In the genomic region with DNA sequence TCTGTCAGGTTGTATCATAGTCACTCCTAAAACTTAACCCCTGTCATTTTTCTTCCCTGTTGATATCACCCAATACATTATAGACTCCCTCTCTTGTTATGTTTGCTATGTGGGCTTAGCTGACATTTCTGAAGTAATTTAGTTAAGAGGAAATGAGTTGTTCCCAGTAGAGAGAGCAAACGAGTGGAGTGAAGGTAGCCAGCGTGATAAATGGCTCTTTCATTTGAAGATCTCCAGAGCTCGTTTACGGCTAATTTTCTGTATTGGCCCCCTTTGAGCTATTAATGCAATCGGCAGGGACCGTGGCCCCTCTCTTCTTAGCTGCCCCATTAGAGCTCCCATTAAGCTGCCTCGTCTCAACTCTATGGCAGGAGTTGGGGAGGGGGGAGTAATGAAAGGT, we compare ENCODE assay signal across 25 mouse cellular contexts. TPM values are rescaled to one million over a fixed set of nuclear protein-coding genes. Genes with fewer than 3 reads are reported as not detected.
A peak's percentile ranks its signal among the peaks of the same experiment; 100 is the strongest.
DNase-seq lines count a peak whose midpoint lies in the region; ATAC-seq and TF ChIP-seq lines count a peak whose summit lies in the region.
"Had no signal": no experiment of that assay in that cellular context is flagged by ENCODE, and none has a peak within 500 bp of the region (broad histone marks: within the 10 kb centered on the region; RNA-seq: fewer than 3 reads in every experiment).

No protein-coding gene starts in this region.

- H3K9ac ChIP-seq in forebrain, embryonic 12.5 days, result no peak overlapping the region
- H3K9ac ChIP-seq in forebrain, embryonic 13.5 days, result no peak overlapping the region
- no peak overlapping the region for H3K9ac ChIP-seq in embryonic facial prominence, embryonic 14.5 days (ENCODE audit: low read depth, low read length)
- H3K9ac ChIP-seq in limb, embryonic 14.5 days (ENCODE audit: low read depth, low read length, severe bottlenecking), result no peak overlapping the region
- no peak overlapping the region for H3K9ac ChIP-seq in heart, embryonic 12.5 days
- H3K9ac ChIP-seq in liver, embryonic 11.5 days (ENCODE audit: low read depth, low read length), result no peak overlapping the region
- H3K9ac ChIP-seq: liver, embryonic 12.5 days; midbrain, embryonic 12.5 days had no signal

- H3K27ac ChIP-seq in forebrain, embryonic 12.5 days, result no peak overlapping the region
- no peak overlapping the region for H3K27ac ChIP-seq in forebrain, embryonic 13.5 days
- no peak overlapping the region for H3K27ac ChIP-seq in embryonic facial prominence, embryonic 14.5 days (replicated peaks; ENCODE audit: low read depth, low read length)
- no peak overlapping the region for H3K27ac ChIP-seq in limb, embryonic 14.5 days (replicated peaks; ENCODE audit: low read depth, low read length)
- no peak overlapping the region for H3K27ac ChIP-seq in heart, embryonic 12.5 days (ENCODE audit: poor library complexity, severe bottlenecking)
- H3K27ac ChIP-seq in liver, embryonic 11.5 days (ENCODE audit: low read depth, low read length), result no peak overlapping the region
- H3K27ac ChIP-seq: gastrocnemius, adult 2 months; layer of hippocampus, adult 2 months; liver, embryonic 12.5 days; midbrain, embryonic 12.5 days; stomach, postnatal 0 days had no signal

- H3K4me3 ChIP-seq in forebrain, embryonic 12.5 days (replicated peaks), result no peak overlapping the region
- no peak overlapping the region for H3K4me3 ChIP-seq in forebrain, embryonic 13.5 days
- H3K4me3 ChIP-seq in embryonic facial prominence, embryonic 14.5 days (ENCODE audit: low read depth, low read length), result no peak overlapping the region
- no peak overlapping the region for H3K4me3 ChIP-seq in limb, embryonic 14.5 days (replicated peaks; ENCODE audit: low read length)
- no peak overlapping the region for H3K4me3 ChIP-seq in heart, embryonic 12.5 days
- H3K4me3 ChIP-seq in liver, embryonic 11.5 days (ENCODE audit: low read depth, low read length), result no peak overlapping the region
- H3K4me3 ChIP-seq: gastrocnemius, adult 2 months; layer of hippocampus, adult 2 months; liver, embryonic 12.5 days; midbrain, embryonic 12.5 days had no signal

- H3K27me3 ChIP-seq in forebrain, embryonic 12.5 days, result peaks cover 87% of the 10 kb centered on the region
- H3K27me3 ChIP-seq in forebrain, embryonic 13.5 days, result peaks cover 97% of the 10 kb centered on the region
- H3K27me3 ChIP-seq in embryonic facial prominence, embryonic 14.5 days (replicated peaks; ENCODE audit: control insufficient read depth, insufficient read depth, low read length), result peaks cover 93% of the 10 kb centered on the region
- peaks cover 85% of the 10 kb centered on the region for H3K27me3 ChIP-seq in limb, embryonic 14.5 days (ENCODE audit: control insufficient read depth, insufficient read depth, low read length)
- H3K27me3 ChIP-seq in heart, embryonic 12.5 days (replicated peaks), result peaks cover 83% of the 10 kb centered on the region
- peaks cover 87% of the 10 kb centered on the region for H3K27me3 ChIP-seq in liver, embryonic 11.5 days (replicated peaks; ENCODE audit: control insufficient read depth, insufficient read depth, low read length)

- no peaks in the 10 kb centered on the region for H3K9me3 ChIP-seq in forebrain, embryonic 12.5 days
- H3K9me3 ChIP-seq in forebrain, embryonic 13.5 days (replicated peaks), result no peaks in the 10 kb centered on the region
- H3K9me3 ChIP-seq in embryonic facial prominence, embryonic 14.5 days (ENCODE audit: control insufficient read depth, low read length), result no peaks in the 10 kb centered on the region
- H3K9me3 ChIP-seq in limb, embryonic 14.5 days (ENCODE audit: control insufficient read depth, low read length), result no peaks in the 10 kb centered on the region
- H3K9me3 ChIP-seq in heart, embryonic 12.5 days (replicated peaks), result no peaks in the 10 kb centered on the region
- H3K9me3 ChIP-seq in liver, embryonic 11.5 days (ENCODE audit: control insufficient read depth, low read length), result no peaks in the 10 kb centered on the region
- H3K9me3 ChIP-seq: liver, embryonic 12.5 days; midbrain, embryonic 12.5 days had no signal

- no peak for TF ChIP-seq POLR2A in brain, embryonic 14.5 days (IDR thresholded peaks at IDR 0.05; ENCODE audit: borderline replicate concordance, extremely low read depth, insufficient read depth, insufficient read length, poor library complexity, severe bottlenecking)
- TF ChIP-seq POLR2A in limb, embryonic 14.5 days (IDR thresholded peaks at IDR 0.05; ENCODE audit: borderline replicate concordance, extremely low read depth, insufficient read depth, insufficient read length), result no peak

- H3K4me1 ChIP-seq in forebrain, embryonic 12.5 days, result no peaks in the 10 kb centered on the region; the same call in 1 of the 2 replicates
- no peaks in the 10 kb centered on the region for H3K4me1 ChIP-seq in forebrain, embryonic 13.5 days
- no peaks in the 10 kb centered on the region for H3K4me1 ChIP-seq in embryonic facial prominence, embryonic 14.5 days (ENCODE audit: control insufficient read depth, insufficient read depth, low read length)
- H3K4me1 ChIP-seq in limb, embryonic 14.5 days (ENCODE audit: control insufficient read depth, insufficient read depth, low read length), result no peaks in the 10 kb centered on the region
- H3K4me1 ChIP-seq in heart, embryonic 12.5 days (replicated peaks), result no peaks in the 10 kb centered on the region
- H3K4me1 ChIP-seq in liver, embryonic 11.5 days (replicated peaks; ENCODE audit: control insufficient read depth, insufficient read depth, low read length), result no peaks in the 10 kb centered on the region
- H3K4me1 ChIP-seq: liver, embryonic 12.5 days; midbrain, embryonic 12.5 days had no signal

- WGBS in forebrain, embryonic 12.5 days, result 3% methylated on average over 7 of the region's 7 CpGs
- under 1% methylated on average over 7 of the region's 7 CpGs for WGBS in forebrain, embryonic 13.5 days
- 5% methylated on average over 7 of the region's 7 CpGs for WGBS in embryonic facial prominence, embryonic 14.5 days
- 2% methylated on average over 7 of the region's 7 CpGs for WGBS in limb, embryonic 14.5 days
- WGBS in heart, embryonic 12.5 days, result 0% methylated on average over 7 of the region's 7 CpGs
- WGBS in liver, embryonic 11.5 days, result 4% methylated on average over 7 of the region's 7 CpGs

- peak; percentile 37 for DNase-seq in brain, embryonic 14.5 days (ENCODE audit: low read depth)
- no peak for DNase-seq in embryonic facial prominence, embryonic 14.5 days (ENCODE audit: low spot score)
- no peak for DNase-seq in limb, embryonic 14.5 days (ENCODE audit: low spot score)
- no peak for DNase-seq in lung, postnatal 10 days
- no peak for DNase-seq in liver, embryonic 11.5 days (ENCODE audit: low spot score)
- DNase-seq: adrenal gland, postnatal 36 days; B cell, adult 2 months; cerebellum, adult 2 months; gastrocnemius, adult 2 months; heart, postnatal 14 days; kidney, adult 8-10 months; kidney, postnatal 14 days; layer of hippocampus, postnatal 36 days; lung, adult 2 months; lung, postnatal 4 days; right cerebral cortex, adult 18-20 months had no signal

- H3K36me3 ChIP-seq in forebrain, embryonic 12.5 days (replicated peaks), result no peaks in the 10 kb centered on the region
- no peaks in the 10 kb centered on the region for H3K36me3 ChIP-seq in forebrain, embryonic 13.5 days (ENCODE audit: poor library complexity, severe bottlenecking)
- no peaks in the 10 kb centered on the region for H3K36me3 ChIP-seq in embryonic facial prominence, embryonic 14.5 days (ENCODE audit: control insufficient read depth, insufficient read depth, low read length)
- no peaks in the 10 kb centered on the region for H3K36me3 ChIP-seq in limb, embryonic 14.5 days (ENCODE audit: control insufficient read depth, insufficient read depth, low read length)
- no peaks in the 10 kb centered on the region for H3K36me3 ChIP-seq in heart, embryonic 12.5 days
- H3K36me3 ChIP-seq in liver, embryonic 11.5 days (ENCODE audit: control insufficient read depth, insufficient read depth, low read length), result no peaks in the 10 kb centered on the region
- H3K36me3 ChIP-seq: liver, embryonic 12.5 days; midbrain, embryonic 12.5 days had no signal

- no peak for TF ChIP-seq CTCF in brain, embryonic 14.5 days (IDR thresholded peaks at IDR 0.05; ENCODE audit: borderline replicate concordance, extremely low read depth, insufficient read depth, insufficient read length)

- peak; percentile 19; the same call in 1 of the 2 replicates for ATAC-seq in forebrain, embryonic 12.5 days (ENCODE audit: low FRiP score)
- ATAC-seq in forebrain, embryonic 13.5 days, result no peak
- ATAC-seq in embryonic facial prominence, embryonic 14.5 days (ENCODE audit: low read depth), result no peak
- no peak for ATAC-seq in limb, embryonic 14.5 days (ENCODE audit: low FRiP score, low read depth)
- no peak for ATAC-seq in heart, embryonic 12.5 days (ENCODE audit: insufficient number of reproducible peaks, low FRiP score)
- no peak for ATAC-seq in liver, embryonic 11.5 days (replicated peaks; ENCODE audit: low FRiP score)
- ATAC-seq: inflammation-experienced regulatory T-cells, adult 6 months; liver, embryonic 12.5 days had no signal

- no peak overlapping the region for H3K4me2 ChIP-seq in forebrain, embryonic 12.5 days
- no peak overlapping the region for H3K4me2 ChIP-seq in forebrain, embryonic 13.5 days
- peak overlapping the region; percentile 11; the same call in 1 of the 2 replicates for H3K4me2 ChIP-seq in embryonic facial prominence, embryonic 14.5 days (ENCODE audit: low read depth, low read length)
- H3K4me2 ChIP-seq in limb, embryonic 14.5 days (replicated peaks; ENCODE audit: low read depth, low read length, severe bottlenecking), result peak overlapping the region; percentile 21; the same call in 1 of the 2 replicates
- H3K4me2 ChIP-seq in heart, embryonic 12.5 days, result no peak overlapping the region
- no peak overlapping the region for H3K4me2 ChIP-seq in liver, embryonic 11.5 days
- H3K4me2 ChIP-seq: heart, embryonic 11.5 days; liver, embryonic 12.5 days; midbrain, embryonic 12.5 days had no signal

RNA-seq across cellular contexts. Expression of a gene that starts 12.9 kb away (rescaled TPM):
- 11.3 and 21.0 TPM in 2 replicates for polyA plus RNA-seq in forebrain, embryonic 12.5 days (2016; fragmentation: Nextera tagmentation; extraction: Ambion mirVana)
- polyA plus RNA-seq in forebrain, embryonic 13.5 days (2015; fragmentation: Nextera tagmentation; extraction: Ambion mirVana), result 3.2 and 4.3 TPM in 2 replicates
- 71.9 and 125 TPM in 2 replicates for polyA plus RNA-seq in brain, embryonic 14.5 days (2012; rRNA removed)
- 15.1 and 20.3 TPM in 2 replicates for polyA plus RNA-seq in embryonic facial prominence, embryonic 14.5 days (2014; fragmentation: Nextera tagmentation; extraction: Ambion mirVana)
- 43.2 and 64.9 TPM in 2 replicates for polyA plus RNA-seq in limb, embryonic 14.5 days (2012; rRNA removed)
- 42.4 and 52.7 TPM in 2 replicates for polyA plus RNA-seq in limb, embryonic 14.5 days (2014; fragmentation: Nextera tagmentation; extraction: Ambion mirVana)
- polyA plus RNA-seq in heart, embryonic 12.5 days (2016; fragmentation: Nextera tagmentation; extraction: Ambion mirVana), result 0.23 and 0.31 TPM in 2 replicates
- polyA plus RNA-seq in liver, embryonic 11.5 days (2014; fragmentation: Nextera tagmentation; extraction: Ambion mirVana), result 0.32 and 1.1 TPM in 2 replicates
- polyA plus RNA-seq: inflammation-experienced regulatory T-cells, adult 6 months; liver, embryonic 12.5 days; lung, adult 2 months; stomach, postnatal 0 days had no signal

Comparison
In these comparisons a context has a peak if more than half of its experiments do, and no peak if none do; other contexts are left out.
1. H3K4me2 ChIP-seq: peak in embryonic facial prominence, embryonic 14.5 days (single experiment) and limb, embryonic 14.5 days (single experiment); none in forebrain, embryonic 12.5 days (single experiment), forebrain, embryonic 13.5 days (single experiment), heart, embryonic 12.5 days (single experiment) and liver, embryonic 11.5 days (single experiment).